Mouse (Mus musculus): Measurements from ENCODE around the gene 3110009E18Rik. TPM values are rescaled to one million over a fixed set of nuclear protein-coding genes. Genes with fewer than 3 reads are reported as not detected.

Gene 3110009E18Rik
- total and polyA plus RNA-seq, 3 experiments = 15.1 to 16.5 TPM; not detected in 1

DNA sequence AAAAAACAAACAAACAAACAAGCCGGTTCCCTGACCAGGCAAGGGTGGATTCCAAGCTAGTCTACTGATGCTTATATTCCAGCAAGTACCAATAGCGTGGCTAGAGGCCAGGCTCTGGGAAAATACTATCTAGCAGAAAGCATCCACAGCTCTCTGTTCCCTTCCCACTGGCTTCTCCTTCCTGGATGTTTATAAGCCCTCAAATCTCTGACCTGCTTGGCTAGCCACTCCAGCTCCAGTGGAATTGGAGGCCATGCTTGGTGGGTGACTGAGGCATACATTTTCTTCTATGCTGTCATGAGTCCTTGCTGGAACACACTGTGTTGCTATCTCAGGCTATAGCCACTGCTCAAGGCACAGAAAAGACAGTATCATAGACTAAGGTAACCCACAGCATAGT lies 2.1 kb upstream of the 3110009E18Rik start:
- TF ChIP-seq TBP (IDR thresholded peaks at IDR 0.05; ENCODE audit: low read depth, low read length) (no peak), MXI1 (IDR thresholded peaks at IDR 0.05; ENCODE audit: low read depth, low read length) (no peak), EP300 (IDR thresholded peaks at IDR 0.05; ENCODE audit: low read depth in 1 of 2, low read length in 2 of 2) (no peak), ZKSCAN1 (IDR thresholded peaks at IDR 0.05; ENCODE audit: low read depth, low read length) (no peak), CHD1 (IDR thresholded peaks at IDR 0.05; ENCODE audit: low read depth, low read length) (no peak), TAL1 (IDR thresholded peaks at IDR 0.05; ENCODE audit: low read length) (no peak), MYC (IDR thresholded peaks at IDR 0.05; ENCODE audit: low read depth, low read length) (no peak), POLR2A (IDR thresholded peaks at IDR 0.05; ENCODE audit: control insufficient read depth in 1 of 2, insufficient read depth in 1 of 2, low read depth in 1 of 2, low read length in 2 of 2, poor library complexity in 1 of 2) (no peak)
- H3K79me2 ChIP-seq (ENCODE audit: control insufficient read depth, insufficient read depth, low read length, poor library complexity) = peaks cover 5% of the 10 kb centered on the region
- no peak overlapping the region for H3K4me3 ChIP-seq (ENCODE audit: control insufficient read depth in 1 of 2, insufficient read depth in 1 of 2, low read depth in 2 of 2, low read length in 2 of 2)
- peaks cover 0 to 12% of the 10 kb centered on the region in 2 experiments; a peak in 2 of 4 replicates for H3K36me3 ChIP-seq (ENCODE audit: control insufficient read depth in 1 of 2, insufficient read depth in 2 of 2, low read length in 2 of 2)
- H3K27ac ChIP-seq (ENCODE audit: control insufficient read depth, low read depth, low read length) = no peak overlapping the region
- H3K27me3 ChIP-seq (ENCODE audit: control insufficient read depth in 1 of 2, insufficient read depth in 2 of 2, low read length in 2 of 2) = no peaks in the 10 kb centered on the region
- H3K9me3 ChIP-seq (replicated peaks; ENCODE audit: insufficient read depth, low read length) = no peaks in the 10 kb centered on the region
- H3K4me1 ChIP-seq (ENCODE audit: control insufficient read depth in 1 of 2, insufficient read depth in 2 of 2, low read length in 2 of 2) = peaks cover 2 to 21% of the 10 kb centered on the region in 2 experiments; a peak in 2 of 4 replicates
- H3K9ac ChIP-seq (ENCODE audit: control insufficient read depth, low read depth, low read length, poor library complexity, severe bottlenecking) = no peak overlapping the region
- no peak for DNase-seq (ENCODE audit: low read depth, low spot score)

DNA sequence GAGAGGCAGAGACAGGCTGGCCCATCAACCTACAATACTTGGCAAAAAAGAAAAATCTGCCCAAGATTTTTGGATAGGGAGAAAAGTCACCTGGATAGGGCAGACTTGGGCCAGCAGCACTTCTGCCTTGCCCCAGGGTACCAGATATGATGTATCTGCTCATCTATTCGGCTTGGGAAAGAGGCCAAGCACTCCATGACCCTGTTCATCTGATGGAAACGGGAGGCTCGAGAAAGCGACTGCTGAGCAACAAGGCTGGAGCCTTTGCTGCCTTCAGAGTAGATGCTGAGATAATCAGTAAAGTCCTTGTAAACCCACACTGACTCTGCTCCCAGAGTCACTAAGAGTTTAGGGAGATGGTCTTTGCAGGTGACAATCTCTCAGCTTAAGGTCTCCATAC lies 1.6 kb upstream of the 3110009E18Rik start:
- TF ChIP-seq TAL1 (IDR thresholded peaks at IDR 0.05; ENCODE audit: low read length) (no peak), GABPA (IDR thresholded peaks at IDR 0.05; ENCODE audit: low read depth, low read length) (no peak), CTCF (IDR thresholded peaks at IDR 0.05 in 2 of 3, conservative IDR thresholded peaks at IDR 0.05 in 1 of 3; ENCODE audit: control insufficient read depth in 1 of 3, insufficient read depth in 1 of 3, low read depth in 2 of 3, low read length in 3 of 3, poor library complexity in 1 of 3, severe bottlenecking in 1 of 3) (no peak), HCFC1 (IDR thresholded peaks at IDR 0.05; ENCODE audit: low read depth, low read length) (no peak), NRF1 (IDR thresholded peaks at IDR 0.05; ENCODE audit: insufficient read depth, low read depth, low read length, poor library complexity, severe bottlenecking) (no peak), NELFE (IDR thresholded peaks at IDR 0.05; ENCODE audit: low read depth, low read length) (no peak), UBTF (IDR thresholded peaks at IDR 0.05; ENCODE audit: borderline replicate concordance, insufficient read depth, low read depth, low read length) (no peak), USF2 (IDR thresholded peaks at IDR 0.05; ENCODE audit: borderline replicate concordance in 1 of 2, insufficient read depth in 1 of 2, low read depth in 1 of 2, low read length in 2 of 2) (no peak), SIN3A (IDR thresholded peaks at IDR 0.05; ENCODE audit: low read length) (no peak), MAZ (IDR thresholded peaks at IDR 0.05; ENCODE audit: low read depth, low read length) (no peak), MEF2A (IDR thresholded peaks at IDR 0.05; ENCODE audit: extremely low read depth, insufficient replicate concordance, low read depth, low read length, poor library complexity, severe bottlenecking) (no peak), GATA1 (IDR thresholded peaks at IDR 0.05; ENCODE audit: low read depth, low read length) (no peak), POLR2AphosphoS2 (IDR thresholded peaks at IDR 0.05; ENCODE audit: low read length) (no peak), JUND (IDR thresholded peaks at IDR 0.05; ENCODE audit: low read depth, low read length) (no peak), POLR2AphosphoS5 (IDR thresholded peaks at IDR 0.05; ENCODE audit: borderline replicate concordance, low read depth, low read length) (no peak), ZMIZ1 (IDR thresholded peaks at IDR 0.05; ENCODE audit: low read depth, low read length) (no peak)
- Histone ChIP-seq H3K9me3 (replicated peaks; ENCODE audit: insufficient read depth, low read length) (no peaks in the 10 kb centered on the region), H3K36me3 (ENCODE audit: control insufficient read depth in 1 of 2, insufficient read depth in 2 of 2, low read length in 2 of 2) (peaks cover 0 to 18% of the 10 kb centered on the region in 2 experiments; a peak in 2 of 4 replicates), H3K27ac (ENCODE audit: control insufficient read depth, low read depth, low read length) (no peak overlapping the region), H3K4me3 (ENCODE audit: control insufficient read depth in 1 of 2, insufficient read depth in 1 of 2, low read depth in 2 of 2, low read length in 2 of 2) (no peak overlapping the region), H3K27me3 (ENCODE audit: control insufficient read depth in 1 of 2, insufficient read depth in 2 of 2, low read length in 2 of 2) (no peaks in the 10 kb centered on the region), H3K79me2 (ENCODE audit: control insufficient read depth, insufficient read depth, low read length, poor library complexity) (peaks cover 5% of the 10 kb centered on the region), H3K9ac (ENCODE audit: control insufficient read depth, low read depth, low read length, poor library complexity, severe bottlenecking) (no peak overlapping the region), H3K4me1 (ENCODE audit: control insufficient read depth in 1 of 2, insufficient read depth in 2 of 2, low read length in 2 of 2) (peaks cover 2 to 25% of the 10 kb centered on the region in 2 experiments; a peak in 2 of 4 replicates)
- DNase-seq (ENCODE audit: low read depth, low spot score) = no peak
